Mouse (Mus musculus) regulatory T cell (primary cell): ENCODE measurements around the gene Rspo1.

Experiments
- in situ Hi-C: fragments of 300-600 bp; cut with MboI, MseI; formaldehyde crosslinking; loops from one replicate; pipeline ENCODE4 v1.15.1; 2025; ENCODE audit warnings: high pct_unique_total_duplicates

The Rspo1 gene

DNA sequence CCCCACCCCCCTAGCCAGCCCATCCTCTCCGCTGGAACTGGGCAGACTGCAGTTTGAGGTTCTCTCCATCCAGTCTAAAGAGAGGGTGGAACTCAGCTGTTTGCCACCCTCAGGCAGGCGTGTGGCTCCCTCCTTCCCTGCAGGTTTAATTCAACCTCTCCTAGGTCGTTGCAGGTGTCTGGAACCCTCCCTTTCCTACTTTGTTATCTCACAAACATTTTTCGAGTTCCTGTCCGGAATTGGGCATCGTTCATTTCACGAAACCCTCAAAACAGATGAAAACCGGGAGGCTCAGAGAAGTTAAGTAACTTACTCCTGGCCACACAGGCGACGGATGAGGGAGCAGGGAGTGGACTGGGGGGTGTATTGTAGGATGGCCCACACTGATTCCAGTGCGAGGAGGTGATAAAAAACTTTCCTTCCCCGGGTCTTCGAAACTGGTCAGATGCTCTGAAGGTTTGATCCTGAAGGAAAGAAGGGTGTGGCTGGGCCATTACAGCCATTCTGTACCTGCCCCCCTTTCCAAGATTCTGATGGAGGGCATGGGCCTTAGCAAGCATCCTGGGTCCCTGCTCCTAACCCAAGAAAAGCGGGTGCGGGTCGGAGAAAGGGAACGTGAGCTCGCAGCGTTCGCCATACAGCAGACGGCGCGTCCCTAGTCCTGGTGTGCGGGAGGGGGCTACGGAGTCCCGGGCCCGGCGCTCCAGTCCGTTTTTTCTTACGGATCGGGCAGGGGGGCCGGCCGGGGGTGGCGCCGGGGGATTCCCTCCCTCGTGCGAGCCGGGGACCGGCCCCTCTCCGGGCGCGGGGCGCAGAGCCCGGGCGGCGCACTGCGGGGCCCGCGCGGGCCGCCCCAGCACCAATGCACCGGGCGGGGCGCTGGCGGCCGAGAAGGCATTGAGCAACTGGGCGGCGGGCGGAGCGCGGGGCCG is at the start of gene Rspo1:
TSS of gene Rspo1 (plus strand) at position 760 of the 932 bp plus-strand sequence.
- in situ Hi-C loops = no loop called here

DNA sequence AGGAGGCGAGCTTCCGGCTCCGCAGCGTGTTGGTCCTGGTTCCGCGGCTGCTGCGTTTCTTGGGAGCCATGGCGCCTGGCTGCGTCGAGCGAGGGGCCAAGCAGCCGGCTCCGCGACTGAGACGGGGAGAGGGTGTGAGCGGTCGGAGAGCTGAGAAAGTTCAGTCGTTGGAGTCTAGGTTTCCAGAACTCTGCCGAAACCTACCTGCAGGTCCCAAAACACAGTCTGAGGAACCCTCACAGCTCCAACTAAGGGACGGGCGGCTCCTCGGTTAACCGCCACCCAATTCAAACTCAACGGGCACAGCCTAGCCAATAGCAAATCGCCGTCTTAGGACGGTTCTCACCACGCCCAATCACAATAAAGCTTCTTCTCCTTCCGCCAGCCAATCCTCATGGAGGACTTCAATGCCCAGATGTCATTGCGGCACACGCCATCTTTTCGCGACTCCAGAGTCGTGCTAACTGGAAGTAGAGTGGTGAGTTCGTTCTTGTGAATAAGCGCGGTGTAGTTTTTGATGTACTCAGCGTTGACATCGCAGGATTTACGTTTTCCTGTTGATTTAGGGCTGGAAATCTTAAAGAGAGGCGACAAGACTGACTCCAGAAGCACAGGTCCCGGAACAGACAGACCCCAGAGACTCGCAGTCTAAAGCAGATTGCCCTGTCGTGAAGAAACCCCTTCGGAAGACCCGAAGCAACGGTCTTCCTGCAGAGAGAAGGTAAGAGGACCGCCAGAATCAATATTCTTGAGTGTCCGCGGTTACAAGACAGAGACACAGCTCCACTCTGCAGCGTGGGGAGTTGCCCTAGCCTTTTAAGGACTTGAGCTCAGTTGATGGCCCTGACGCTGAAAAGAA is 49.4 kb upstream of the Rspo1 start, which contains the start of gene 9930104L06Rik:
TSS of gene 9930104L06Rik (plus strand) at position 436 of the 859 bp plus-strand sequence.
- in situ Hi-C loops = loop anchor here (5.0 kb wide), 1 partner anchor 235 kb away; the partner anchor contains the start of gene Fhl3

DNA sequence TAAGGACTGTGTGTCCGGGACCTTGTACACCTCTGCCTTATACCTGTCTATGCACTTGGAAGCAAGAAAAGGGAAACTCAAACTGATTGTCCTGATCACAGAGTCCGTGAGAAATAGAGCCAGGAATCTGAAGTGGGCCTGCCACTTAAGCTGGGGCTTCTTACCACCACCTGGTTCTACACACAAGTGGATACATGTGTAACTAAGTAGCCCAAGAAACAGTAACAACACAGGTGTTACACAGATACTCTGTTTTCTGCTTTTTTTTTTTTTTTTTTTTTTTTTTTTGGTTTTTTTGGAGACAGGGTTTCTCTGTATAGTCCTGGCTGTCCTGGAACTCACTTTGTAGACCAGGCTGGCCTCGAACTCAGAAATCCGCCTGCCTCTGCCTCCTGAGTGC is 47.0 kb upstream of the Rspo1 start, which contains the start of gene Cdca8:
TSS of gene Cdca8 (minus strand) at position 101 of the 400 bp plus-strand sequence.
- in situ Hi-C loops = loop anchor here (5.0 kb wide), 1 partner anchor 237 kb away; the partner anchor contains the start of gene Fhl3

DNA sequence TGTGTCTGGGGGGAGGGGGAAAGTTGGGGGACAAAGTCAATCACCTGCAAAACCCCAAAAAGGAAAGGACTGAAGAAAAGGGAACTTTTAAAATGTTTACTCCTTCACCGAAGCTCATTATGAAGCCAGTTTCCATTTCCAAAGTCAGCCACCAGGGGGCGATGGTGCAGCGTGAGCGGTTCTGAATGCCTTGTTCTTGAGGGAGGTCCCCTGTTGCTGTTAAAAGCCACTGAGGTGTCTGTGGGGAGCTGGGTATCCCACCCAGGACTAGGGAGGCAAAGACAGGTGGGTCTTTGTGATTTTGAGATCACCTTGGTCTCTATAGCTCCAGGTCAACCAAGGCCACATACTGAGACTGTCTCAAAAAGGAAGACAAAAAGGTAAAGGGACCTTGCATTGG is 43.2 kb upstream of the Rspo1 start:
- in situ Hi-C loops = no loop called here

DNA sequence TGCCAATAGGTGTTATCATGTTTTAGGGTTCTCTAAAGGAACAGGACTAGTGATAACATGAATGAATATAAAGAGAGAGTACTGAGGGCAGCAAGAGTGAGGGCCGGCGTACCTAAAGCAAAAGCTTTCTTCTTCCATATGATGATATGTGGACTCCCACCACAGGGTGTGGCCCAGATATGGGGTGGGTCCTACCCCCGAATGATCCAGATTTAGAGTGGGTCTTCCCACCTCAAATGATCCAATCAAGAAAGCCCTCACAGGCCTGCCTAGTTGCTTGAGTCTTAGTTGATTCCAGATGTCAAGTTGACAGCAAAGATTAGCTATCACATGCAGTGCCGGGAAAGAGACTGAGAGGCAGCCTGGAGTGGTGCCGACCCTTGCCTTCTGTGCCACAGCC is 42.4 kb upstream of the Rspo1 start:
- in situ Hi-C loops = no loop called here

DNA sequence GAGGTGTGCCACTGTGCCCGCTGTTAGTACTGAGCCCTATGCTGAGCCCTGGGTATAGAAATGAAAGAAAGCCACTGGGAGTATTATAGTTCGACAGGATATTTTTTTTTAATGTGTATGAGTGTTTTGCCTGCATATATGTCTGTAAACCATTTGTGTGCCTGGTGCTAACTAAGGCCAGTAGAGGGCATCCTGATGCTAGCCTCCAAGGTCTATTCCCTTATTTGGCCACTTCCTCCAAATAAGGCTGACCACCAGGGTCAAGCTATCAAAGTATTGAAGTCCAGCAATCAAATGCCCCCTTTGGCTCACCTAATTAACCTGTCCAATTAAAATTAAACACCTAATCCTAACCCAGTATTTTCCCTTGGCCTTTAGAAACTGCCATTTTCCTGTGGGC is 41.3 kb upstream of the Rspo1 start:
- in situ Hi-C loops = no loop called here

DNA sequence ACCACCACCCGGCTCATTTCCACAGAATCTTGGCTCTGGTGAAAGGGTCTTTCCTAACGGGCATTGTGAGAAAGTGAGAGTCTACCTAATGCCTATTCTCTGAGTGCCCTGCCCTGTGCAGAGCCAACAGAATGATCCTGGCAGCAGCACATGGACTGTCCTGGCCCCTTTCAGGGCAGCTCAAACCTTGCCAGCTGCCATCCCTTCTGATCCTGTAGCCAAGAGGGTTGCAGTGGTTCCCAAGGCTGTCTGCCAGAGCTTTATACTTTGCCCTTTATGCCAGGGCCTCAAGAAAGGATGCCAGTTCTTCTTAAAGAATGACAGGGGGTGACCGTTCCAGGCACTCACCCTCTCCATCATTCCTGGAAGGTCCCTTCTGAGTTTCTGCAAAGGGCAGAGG is 36.7 kb upstream of the Rspo1 start:
- in situ Hi-C loops = no loop called here

DNA sequence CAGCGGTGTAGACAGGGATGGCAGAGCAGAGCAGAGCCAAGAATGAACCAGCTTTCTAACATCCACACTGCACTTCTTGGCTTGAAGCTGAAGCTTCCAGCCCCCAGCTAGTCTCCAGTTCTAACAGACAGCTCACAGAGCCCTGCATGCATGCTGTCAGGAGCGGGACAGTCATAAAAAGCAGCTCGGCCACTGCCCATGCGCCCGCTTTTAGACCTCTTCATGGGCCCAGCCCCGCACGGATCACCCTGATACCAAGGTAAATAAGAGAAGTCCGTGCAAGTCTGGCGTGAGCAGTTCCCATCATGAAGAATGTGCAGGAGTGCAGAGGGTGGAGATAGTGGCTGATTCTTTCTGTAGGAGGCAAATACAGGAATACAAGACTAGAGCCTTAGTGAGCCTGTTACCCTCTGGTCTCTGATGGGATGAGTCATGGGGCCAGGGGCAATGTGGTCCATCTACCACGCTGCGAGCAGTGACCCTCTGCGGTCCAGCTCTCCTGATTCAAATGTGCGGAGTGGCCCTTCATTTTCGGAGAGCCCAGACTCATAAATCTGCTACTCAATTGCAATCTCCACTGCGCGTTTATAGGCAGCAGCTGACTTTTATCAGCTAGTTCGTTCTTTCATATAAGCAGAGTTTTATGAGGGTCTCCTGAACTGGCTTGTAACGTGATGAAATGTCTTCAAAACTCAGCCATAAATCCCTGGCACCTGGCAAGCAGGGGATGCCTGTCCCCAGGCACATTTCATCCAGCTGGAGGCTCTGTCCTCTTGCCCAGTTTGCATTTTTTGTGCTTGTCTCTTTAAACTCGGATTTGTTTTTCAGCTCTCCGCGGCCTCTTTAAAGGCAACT is 35.8 kb upstream of the Rspo1 start:
- in situ Hi-C loops = loop anchor here (5.0 kb wide), 2 partner anchors 48 to 147 kb away; no protein-coding TSS in a partner anchor

DNA sequence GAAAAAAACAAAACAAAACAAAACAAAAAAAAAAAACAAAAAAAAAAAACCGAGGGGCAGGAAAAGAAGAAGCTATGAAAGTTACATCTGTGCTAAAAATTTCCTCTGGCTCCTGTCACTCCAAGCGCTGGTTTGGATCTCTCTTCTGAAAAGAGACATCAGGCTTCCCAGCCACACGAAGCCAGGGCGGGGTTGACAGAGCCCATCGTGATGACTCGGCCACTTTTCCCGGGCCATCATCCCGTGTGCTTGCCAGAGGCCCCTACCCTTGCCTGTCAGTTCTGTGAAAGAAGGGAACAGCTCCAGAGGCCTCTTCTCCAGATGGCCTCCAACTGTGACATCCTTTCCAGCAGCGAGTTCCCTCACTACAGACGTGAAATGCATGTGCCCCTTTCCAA is 35.2 kb upstream of the Rspo1 start:
- in situ Hi-C loops = loop anchor here (5.0 kb wide), 2 partner anchors 49 to 146 kb away; no protein-coding TSS in a partner anchor

DNA sequence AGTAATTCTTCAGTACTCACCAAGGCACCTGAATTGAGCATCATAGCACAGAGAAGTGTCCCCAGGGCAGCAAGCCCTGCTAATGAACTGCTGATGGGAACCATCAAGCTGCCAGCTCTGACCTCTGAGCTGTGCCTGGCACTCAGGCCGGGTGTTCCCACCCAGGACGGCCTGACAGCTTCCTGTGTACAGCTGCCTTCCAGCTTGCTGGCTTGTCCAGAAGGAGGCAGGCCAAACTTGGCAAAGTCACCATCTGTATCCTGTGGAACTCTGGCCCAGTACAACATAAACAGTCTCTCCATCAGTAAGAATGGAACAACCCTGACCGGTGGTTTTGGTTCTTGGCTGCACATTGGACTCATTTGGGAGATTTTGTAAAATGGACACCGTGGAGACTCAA is 32.7 kb upstream of the Rspo1 start:
- in situ Hi-C loops = loop anchor here (5.0 kb wide), 2 partner anchors 51 to 144 kb away; no protein-coding TSS in a partner anchor

DNA sequence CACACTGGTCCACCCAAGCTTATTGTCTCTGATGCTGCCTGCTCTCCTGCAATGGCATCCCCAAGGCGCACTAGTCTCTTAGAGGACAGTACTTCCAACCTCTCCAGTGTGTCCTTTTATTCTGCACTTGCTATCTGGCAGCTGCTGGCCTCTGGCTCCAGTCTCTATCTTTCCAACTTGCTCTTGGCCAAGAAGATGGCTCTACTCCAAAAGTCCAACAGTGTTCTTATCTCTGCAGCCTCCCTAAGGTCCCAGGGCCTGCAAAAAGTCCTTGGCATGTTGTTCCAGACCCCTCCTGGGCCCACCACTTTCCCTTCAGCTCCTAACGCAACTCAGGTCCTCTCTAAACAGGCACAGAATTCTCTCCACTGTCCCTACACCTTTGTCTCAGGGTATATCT is 28.9 kb upstream of the Rspo1 start:
- in situ Hi-C loops = no loop called here

DNA sequence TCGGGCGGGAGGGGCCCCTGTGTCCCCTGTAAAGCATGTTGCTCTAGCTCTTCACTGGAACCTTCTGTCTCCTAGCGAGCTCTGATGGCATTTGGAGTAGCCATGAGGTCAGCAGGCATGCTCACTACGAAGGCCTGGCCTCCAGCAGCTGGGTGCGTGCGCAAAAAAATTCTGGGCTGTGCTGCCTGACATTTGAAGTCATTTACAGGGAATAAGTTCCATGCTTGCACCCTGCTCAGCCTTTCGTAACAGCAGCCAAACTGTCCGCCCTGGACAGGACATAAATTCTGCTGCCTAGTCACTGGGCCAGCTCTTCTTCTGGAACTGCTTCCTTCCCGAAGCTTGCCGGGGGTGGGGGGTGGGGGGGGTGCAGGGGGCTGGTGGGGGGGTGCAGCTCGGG is 27.2 kb upstream of the Rspo1 start:
- in situ Hi-C loops = no loop called here

DNA sequence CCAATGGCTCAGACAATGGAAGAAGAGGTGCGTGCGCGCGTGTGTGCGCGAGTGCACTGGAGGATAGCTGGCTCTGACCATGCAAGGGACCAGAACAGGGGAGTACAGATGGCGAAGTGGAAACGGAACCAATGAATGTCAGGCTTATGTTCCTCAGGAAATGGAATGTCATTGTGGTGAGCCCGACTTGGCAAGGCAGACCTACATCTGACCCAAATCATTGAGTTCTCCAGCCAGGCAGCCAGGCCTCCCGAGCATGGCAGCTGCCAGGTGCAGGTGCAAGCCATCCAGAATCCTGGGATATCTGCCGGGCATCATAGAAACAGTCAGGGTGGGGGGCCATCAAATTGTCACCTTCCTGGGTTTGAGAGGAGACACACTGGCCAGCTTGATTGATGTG is 25.3 kb upstream of the Rspo1 start:
- in situ Hi-C loops = no loop called here

DNA sequence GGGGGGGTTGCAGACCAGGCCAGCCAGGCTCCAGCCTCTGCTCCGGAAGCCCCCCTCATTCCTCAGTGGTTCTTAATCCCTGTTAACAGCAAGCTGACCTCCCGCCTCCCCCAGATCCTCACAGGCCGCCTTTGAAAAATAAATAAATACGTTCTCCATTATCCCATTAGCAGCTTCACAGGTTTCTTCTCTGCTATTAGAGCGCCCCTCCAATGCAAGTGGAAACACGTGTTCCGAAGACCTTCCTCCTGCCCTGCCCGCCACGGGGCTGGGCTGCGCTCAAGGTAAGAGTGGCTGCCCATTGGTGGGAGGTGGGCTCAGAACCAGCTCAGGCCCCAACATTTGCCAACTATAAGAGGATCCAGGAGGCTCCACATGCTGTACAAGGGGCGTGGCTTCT is 23.7 kb upstream of the Rspo1 start:
- in situ Hi-C loops = no loop called here

DNA sequence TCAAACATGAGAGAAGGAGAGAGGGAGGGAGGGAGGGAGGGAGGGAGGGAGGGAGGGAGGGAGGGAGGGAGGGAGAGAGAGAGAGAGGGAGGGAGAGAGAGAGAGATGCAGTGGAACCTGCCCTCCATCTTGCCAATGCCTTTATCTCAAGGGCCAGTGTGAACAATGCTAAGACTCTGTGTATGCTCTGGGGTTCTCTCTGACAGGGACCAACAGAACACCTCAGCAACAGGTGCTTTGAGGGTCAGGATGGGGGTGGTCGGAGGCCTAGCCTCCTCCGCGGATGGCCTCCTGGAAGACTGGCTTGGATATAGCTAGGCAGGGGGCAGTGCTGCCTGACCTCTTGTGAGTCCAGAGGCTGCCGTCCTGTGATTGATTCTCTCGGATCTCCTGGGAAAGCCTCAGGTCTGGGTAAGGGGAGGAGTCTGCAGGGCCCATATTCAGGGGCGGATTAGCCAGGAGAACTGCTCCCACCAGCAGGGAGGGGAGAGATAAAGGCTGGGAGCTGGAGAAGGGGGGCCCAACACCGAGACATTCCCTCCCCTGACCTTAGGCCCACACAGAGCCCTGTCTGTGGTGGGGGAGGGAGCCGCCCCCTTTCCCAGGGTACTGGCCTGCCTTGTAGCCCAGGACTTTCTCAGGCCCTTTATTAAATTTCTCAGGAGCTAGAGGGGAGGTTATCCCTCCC is 21.2 kb upstream of the Rspo1 start:
- in situ Hi-C loops = no loop called here

DNA sequence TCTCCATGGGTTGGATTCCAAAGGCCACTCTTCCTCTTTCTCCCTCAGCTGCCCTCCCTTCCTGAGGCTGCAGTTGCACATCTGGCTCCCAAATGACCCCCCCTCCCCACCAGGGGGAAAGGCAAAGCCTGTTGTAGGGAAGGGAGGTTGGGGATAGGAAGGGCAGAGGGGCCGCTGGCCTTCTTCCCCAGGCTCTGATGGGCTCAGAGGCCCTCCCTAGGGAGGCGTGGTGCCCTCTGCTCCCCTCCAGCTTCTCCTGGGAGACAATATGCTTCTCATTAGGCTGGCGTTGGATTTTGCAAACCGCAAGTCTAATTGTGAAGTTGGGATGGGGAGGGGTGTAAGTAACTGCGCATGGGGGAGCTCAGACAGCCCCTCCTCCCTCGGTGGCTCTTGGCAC is 17.5 kb upstream of the Rspo1 start:
- in situ Hi-C loops = no loop called here

DNA sequence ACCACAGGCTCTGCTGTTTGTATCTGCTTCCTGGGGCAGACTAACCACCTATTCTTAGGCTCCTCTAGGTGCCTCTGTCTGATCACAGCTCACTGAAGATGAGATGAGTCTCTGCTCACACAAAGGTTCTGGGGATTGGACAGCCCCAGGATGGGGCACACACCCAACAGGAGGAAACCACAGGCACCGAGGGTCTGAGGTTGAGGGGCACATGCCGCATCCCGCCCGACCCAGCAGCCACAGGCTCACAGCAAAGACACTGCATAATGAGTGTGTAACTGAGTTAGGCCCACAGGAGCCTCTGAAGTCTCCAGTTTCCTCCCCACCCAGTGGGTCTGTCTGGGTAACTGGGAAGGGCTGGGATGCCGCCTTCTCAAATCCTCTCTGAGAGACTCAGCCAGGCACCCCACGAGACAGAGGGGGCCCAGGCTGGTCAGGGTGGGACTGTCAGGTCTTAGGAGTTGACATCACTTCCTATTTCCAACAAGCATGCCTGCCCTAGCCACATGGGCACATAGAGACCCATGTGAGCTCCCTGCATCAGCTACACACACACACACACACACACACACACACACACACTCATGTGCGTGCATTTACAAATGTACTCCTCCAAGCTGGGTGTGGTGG is 16.9 kb upstream of the Rspo1 start:
- in situ Hi-C loops = no loop called here

DNA sequence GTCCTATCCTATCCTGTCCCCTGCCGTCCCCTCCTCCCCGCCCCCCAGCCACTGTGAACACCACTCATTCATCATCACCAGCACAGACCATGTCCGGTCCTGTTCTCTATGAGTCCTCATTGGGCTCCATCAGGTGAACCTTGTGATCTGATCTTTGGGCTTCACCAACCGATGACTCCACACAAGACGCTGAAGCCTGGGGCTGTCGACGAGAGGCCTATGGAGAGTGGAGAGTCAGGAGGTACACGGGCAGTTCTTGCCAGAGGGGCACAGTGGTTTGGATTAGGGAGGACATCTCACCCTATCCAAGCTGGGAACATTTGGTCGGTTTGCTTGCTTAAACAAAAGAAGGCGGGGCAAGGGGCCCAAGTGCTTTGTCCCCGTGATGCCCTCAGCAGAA is 16.0 kb upstream of the Rspo1 start:
- in situ Hi-C loops = no loop called here

DNA sequence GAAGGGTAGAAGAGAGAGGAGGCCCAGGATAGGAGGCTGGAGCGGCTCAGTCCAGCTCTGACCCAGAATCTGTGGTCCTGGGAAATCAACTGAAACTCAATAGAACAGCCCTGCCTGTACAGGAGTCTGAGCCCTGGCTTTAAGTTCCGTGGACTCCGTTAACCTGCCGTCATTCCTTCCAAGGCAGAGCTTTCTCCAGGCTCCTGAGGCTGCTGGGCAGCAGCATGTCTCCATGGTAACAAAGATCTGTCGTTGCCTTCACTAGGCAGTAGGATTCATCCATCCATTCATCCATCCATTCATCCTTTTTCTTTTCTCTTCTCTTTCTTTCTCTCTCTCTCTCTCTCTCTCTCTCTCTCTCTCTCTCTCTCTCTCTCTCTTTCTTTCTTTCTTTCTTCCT is 15.6 kb upstream of the Rspo1 start:
- in situ Hi-C loops = no loop called here

DNA sequence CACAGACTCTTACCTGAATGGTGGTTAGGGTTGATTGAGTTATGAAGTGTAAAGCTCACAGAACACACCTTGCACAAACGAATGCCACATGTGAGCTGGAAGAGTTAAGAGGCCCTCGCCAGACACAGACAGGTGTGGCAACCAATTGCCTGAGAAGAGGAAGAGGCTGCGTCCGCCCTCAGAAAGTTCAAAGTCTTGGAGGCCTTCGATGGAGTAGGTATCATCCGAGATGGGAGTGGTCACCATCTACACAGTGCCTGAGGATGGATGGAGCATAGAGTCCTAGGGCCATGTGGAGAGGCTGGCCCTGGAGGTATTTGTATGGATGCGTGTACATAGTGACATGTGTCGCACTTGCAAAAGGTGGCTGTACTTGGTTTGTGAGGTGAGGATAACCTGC is 15.1 kb upstream of the Rspo1 start:
- in situ Hi-C loops = no loop called here
